17 mouse cellular contexts compared by ENCODE assay signal in genomic region chr9:87899368-87899767, GRCm38 (mm10).
"Had no signal": no experiment of that assay in that cellular context is flagged by ENCODE, and none has a peak within 500 bp of the region (broad histone marks: within the 10 kb centered on the region; RNA-seq: fewer than 3 reads in every experiment).

No protein-coding gene starts in this region.

- H3K36me3 ChIP-seq: lung, embryonic 15.5 days; midbrain, embryonic 13.5 days; midbrain, embryonic 15.5 days; neural tube, embryonic 12.5 days; stomach, embryonic 15.5 days had no signal

- H3K4me1 ChIP-seq: lung, embryonic 15.5 days; megakaryocyte, embryonic 14.5 days; stomach, embryonic 15.5 days had no signal

- H3K4me2 ChIP-seq: lung, embryonic 15.5 days; midbrain, embryonic 11.5 days; midbrain, embryonic 13.5 days; midbrain, embryonic 15.5 days; neural tube, embryonic 12.5 days; stomach, embryonic 15.5 days had no signal

- H3K9ac ChIP-seq: lung, embryonic 15.5 days; midbrain, embryonic 13.5 days; midbrain, embryonic 15.5 days; neural tube, embryonic 12.5 days; stomach, embryonic 15.5 days had no signal

- H3K4me3 ChIP-seq: lung, embryonic 15.5 days; megakaryocyte, embryonic 14.5 days; midbrain, embryonic 13.5 days; midbrain, embryonic 15.5 days; neural tube, embryonic 12.5 days; stomach, embryonic 15.5 days had no signal

- H3K9me3 ChIP-seq: lung, embryonic 15.5 days; midbrain, embryonic 13.5 days; midbrain, embryonic 15.5 days; neural tube, embryonic 12.5 days; stomach, embryonic 15.5 days had no signal

- H3K27ac ChIP-seq: lung, embryonic 15.5 days; macrophage; midbrain, embryonic 13.5 days; midbrain, embryonic 15.5 days; neural tube, embryonic 12.5 days; stomach, embryonic 15.5 days; stomach, postnatal 0 days had no signal

- ATAC-seq: lung, postnatal 0 days; midbrain, embryonic 13.5 days; midbrain, embryonic 15.5 days had no signal

- H3K27me3 ChIP-seq: lung, embryonic 15.5 days; megakaryocyte, embryonic 14.5 days; midbrain, embryonic 13.5 days; midbrain, embryonic 15.5 days; neural tube, embryonic 12.5 days; stomach, embryonic 15.5 days had no signal

- DNase-seq: lung, adult 2 months; lung, postnatal 14 days; lung, postnatal 36 days; right cerebral cortex, postnatal 14 days; thymus, adult 2 months; thymus, postnatal 25 days; thymus, postnatal 4 days had no signal
